Mouse (Mus musculus): ENCODE results near the gene Fars2. TPM values are rescaled to one million over a fixed set of nuclear protein-coding genes. Genes with fewer than 3 reads are reported as not detected.

Gene Fars2
- polyA plus RNA-seq, 1 experiment from 2014 or later = 33.0 TPM

- DNase-seq (no peak), ATAC-seq (ENCODE audit: low FRiP score, low TSS enrichment) (no peak)
- WGBS = 79% methylated on average over 1 of the region's 1 CpGs
- H3K27ac ChIP-seq (replicated peaks; ENCODE audit: low read depth, low read length) = no peak overlapping the region
- no peaks in the 10 kb centered on the region for H3K9me3 ChIP-seq (ENCODE audit: control insufficient read depth, low read length)
- no peak overlapping the region for H3K4me2 ChIP-seq (ENCODE audit: low read length)
- no peaks in the 10 kb centered on the region for H3K4me1 ChIP-seq (ENCODE audit: control insufficient read depth, insufficient read depth, low read length)
- no peaks in the 10 kb centered on the region for H3K36me3 ChIP-seq (ENCODE audit: control insufficient read depth, insufficient read depth, low read length)
- no peak overlapping the region for H3K4me3 ChIP-seq (replicated peaks; ENCODE audit: low read depth, low read length)
- H3K27me3 ChIP-seq (ENCODE audit: control insufficient read depth, insufficient read depth, low read length) = no peaks in the 10 kb centered on the region
- H3K9ac ChIP-seq (replicated peaks; ENCODE audit: low read length) = no peak overlapping the region
Observed at GRCm38 (mm10) chr13:36679345-36679744, 562.1 kb downstream of the Fars2 start.

DNA sequence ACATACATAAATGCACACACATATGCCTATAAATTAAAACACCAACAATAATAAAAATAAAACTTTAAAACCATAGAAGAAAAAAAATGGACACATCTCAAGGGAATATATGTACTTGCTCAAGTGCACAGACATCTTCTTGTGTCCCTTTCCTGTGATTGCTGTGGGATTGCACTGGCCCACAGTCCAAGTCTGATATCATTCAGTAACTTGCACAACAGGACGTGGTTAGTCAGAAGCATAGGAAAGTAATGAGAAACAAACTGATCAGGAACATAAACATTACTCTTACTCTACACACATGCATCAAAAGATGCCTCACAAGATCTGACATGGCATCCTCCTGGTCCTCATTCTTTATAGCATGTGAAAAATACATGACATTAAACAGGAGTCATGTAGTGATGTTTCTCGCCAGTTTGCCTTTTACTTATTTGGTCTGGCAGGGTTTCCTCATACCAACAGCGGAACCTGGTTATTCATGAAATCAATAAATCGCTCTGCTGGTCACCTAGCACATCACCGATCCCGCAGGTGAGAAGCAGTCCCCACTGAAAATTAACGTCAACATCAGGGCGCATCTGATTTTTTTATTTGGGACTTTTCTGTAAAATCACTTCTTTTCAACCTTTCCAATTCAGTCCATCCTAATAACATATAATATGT is 563.6 kb downstream of the Fars2 start:
- DNase-seq = no peak
- Histone ChIP-seq H3K27me3 (ENCODE audit: control insufficient read depth, insufficient read depth, low read length) (no peaks in the 10 kb centered on the region), H3K27ac (replicated peaks; ENCODE audit: low read depth, low read length) (no peak overlapping the region), H3K4me3 (replicated peaks; ENCODE audit: low read depth, low read length) (no peak overlapping the region), H3K36me3 (ENCODE audit: control insufficient read depth, insufficient read depth, low read length) (no peaks in the 10 kb centered on the region), H3K9me3 (ENCODE audit: control insufficient read depth, low read length) (no peaks in the 10 kb centered on the region), H3K9ac (replicated peaks; ENCODE audit: low read length) (no peak overlapping the region), H3K4me1 (ENCODE audit: control insufficient read depth, insufficient read depth, low read length) (no peaks in the 10 kb centered on the region), H3K4me2 (ENCODE audit: low read length) (no peak overlapping the region)
- no peak for ATAC-seq (ENCODE audit: low FRiP score, low TSS enrichment)
- 91% methylated on average over 8 of the region's 8 CpGs for WGBS

DNA sequence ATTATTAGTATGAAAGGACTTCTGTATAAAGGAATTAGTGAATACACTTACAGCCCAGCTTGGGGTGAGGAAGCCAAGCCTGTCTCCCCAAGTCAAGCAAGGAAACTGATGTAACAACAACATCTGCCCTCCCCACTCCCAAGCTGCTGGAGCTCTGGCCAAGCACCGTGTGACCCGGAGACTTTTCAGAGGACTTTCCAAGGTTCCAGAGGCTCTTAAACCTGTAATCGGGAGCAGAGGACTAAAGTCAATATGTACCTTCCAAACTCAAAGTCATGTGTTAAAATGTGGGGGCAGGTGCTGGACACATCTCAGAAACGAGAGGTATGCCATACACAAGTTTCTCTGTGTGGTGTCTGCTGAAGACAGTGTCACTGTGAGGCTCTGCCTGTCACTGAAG is 566.4 kb downstream of the Fars2 start:
- H3K4me2 ChIP-seq (ENCODE audit: low read length) = no peak overlapping the region
- no peak for DNase-seq
- no peaks in the 10 kb centered on the region for H3K9me3 ChIP-seq (ENCODE audit: control insufficient read depth, low read length)
- WGBS = 82% methylated on average over 4 of the region's 4 CpGs
- no peaks in the 10 kb centered on the region for H3K4me1 ChIP-seq (ENCODE audit: control insufficient read depth, insufficient read depth, low read length)
- no peaks in the 10 kb centered on the region for H3K27me3 ChIP-seq (ENCODE audit: control insufficient read depth, insufficient read depth, low read length)
- no peak for ATAC-seq (ENCODE audit: low FRiP score, low TSS enrichment)
- H3K9ac ChIP-seq (replicated peaks; ENCODE audit: low read length) = no peak overlapping the region
- no peak overlapping the region for H3K27ac ChIP-seq (replicated peaks; ENCODE audit: low read depth, low read length)
- no peaks in the 10 kb centered on the region for H3K36me3 ChIP-seq (ENCODE audit: control insufficient read depth, insufficient read depth, low read length)
- H3K4me3 ChIP-seq (replicated peaks; ENCODE audit: low read depth, low read length) = no peak overlapping the region

DNA sequence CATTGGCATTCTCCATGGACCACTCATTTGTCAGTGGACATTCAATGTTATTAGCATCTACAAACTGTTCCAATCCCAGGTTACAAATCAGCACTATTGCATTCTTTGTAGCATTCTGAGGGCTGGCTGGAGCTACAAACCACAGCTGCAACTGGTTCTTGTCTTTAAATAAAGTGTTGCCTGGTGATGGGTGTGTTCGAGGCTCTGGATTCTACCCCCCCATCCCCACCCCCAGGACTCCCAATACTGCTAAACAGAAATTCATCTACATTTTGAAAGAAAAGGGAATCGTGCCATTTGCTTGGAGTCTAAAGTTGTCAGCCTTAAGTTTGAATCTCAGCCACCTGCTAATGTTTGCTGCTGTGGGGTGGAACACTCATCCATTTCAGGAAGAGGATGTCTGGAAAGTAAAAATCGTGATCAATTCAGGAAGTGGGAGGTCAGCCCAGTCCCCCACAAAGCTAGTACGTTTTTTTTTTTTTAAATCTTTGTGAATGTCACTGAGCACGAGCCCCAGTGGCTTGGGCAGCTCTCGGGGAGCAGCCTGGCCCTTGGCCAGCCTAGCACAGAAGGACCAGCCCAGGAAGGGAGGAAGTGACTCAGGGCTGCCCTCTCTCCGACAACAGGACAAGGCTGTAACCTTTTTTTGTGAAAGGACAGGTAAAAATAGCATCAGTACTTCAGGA is 578.4 kb downstream of the Fars2 start:
- WGBS = 74% methylated on average over 7 of the region's 7 CpGs
- Histone ChIP-seq H3K4me3 (replicated peaks; ENCODE audit: low read depth, low read length) (no peak overlapping the region), H3K4me1 (ENCODE audit: control insufficient read depth, insufficient read depth, low read length) (no peaks in the 10 kb centered on the region), H3K9ac (replicated peaks; ENCODE audit: low read length) (no peak overlapping the region), H3K36me3 (ENCODE audit: control insufficient read depth, insufficient read depth, low read length) (no peaks in the 10 kb centered on the region), H3K9me3 (ENCODE audit: control insufficient read depth, low read length) (no peaks in the 10 kb centered on the region), H3K27me3 (ENCODE audit: control insufficient read depth, insufficient read depth, low read length) (no peaks in the 10 kb centered on the region), H3K4me2 (ENCODE audit: low read length) (no peak overlapping the region), H3K27ac (replicated peaks; ENCODE audit: low read depth, low read length) (no peak overlapping the region)
- no peak for ATAC-seq (ENCODE audit: low FRiP score, low TSS enrichment)
- no peak for DNase-seq

GRCm38 (mm10) chr13:36696351-36696771 is 579.1 kb downstream of the Fars2 start:
- Histone ChIP-seq H3K4me1 (ENCODE audit: control insufficient read depth, insufficient read depth, low read length) (no peaks in the 10 kb centered on the region), H3K27me3 (ENCODE audit: control insufficient read depth, insufficient read depth, low read length) (no peaks in the 10 kb centered on the region), H3K9ac (replicated peaks; ENCODE audit: low read length) (no peak overlapping the region), H3K4me3 (replicated peaks; ENCODE audit: low read depth, low read length) (no peak overlapping the region), H3K4me2 (ENCODE audit: low read length) (no peak overlapping the region), H3K36me3 (ENCODE audit: control insufficient read depth, insufficient read depth, low read length) (no peaks in the 10 kb centered on the region), H3K27ac (replicated peaks; ENCODE audit: low read depth, low read length) (no peak overlapping the region), H3K9me3 (ENCODE audit: control insufficient read depth, low read length) (no peaks in the 10 kb centered on the region)
- ATAC-seq (ENCODE audit: low FRiP score, low TSS enrichment) (no peak), DNase-seq (no peak)
- WGBS = 93% methylated on average over 8 of the region's 8 CpGs

GRCm38 (mm10) chr13:36707088-36707690 is 590.0 kb downstream of the Fars2 start:
- no peak overlapping the region for H3K27ac ChIP-seq (replicated peaks; ENCODE audit: low read depth, low read length)
- H3K36me3 ChIP-seq (ENCODE audit: control insufficient read depth, insufficient read depth, low read length) = no peaks in the 10 kb centered on the region
- no peak overlapping the region for H3K4me3 ChIP-seq (replicated peaks; ENCODE audit: low read depth, low read length)
- WGBS = 23% methylated on average over 3 of the region's 3 CpGs
- H3K4me1 ChIP-seq (ENCODE audit: control insufficient read depth, insufficient read depth, low read length) = 0 out of 2 replicates have a peak, but pooled peaks cover 5% of the 10 kb centered on the region
- no peak overlapping the region for H3K4me2 ChIP-seq (ENCODE audit: low read length)
- DNase-seq (peak; percentile 12), ATAC-seq (ENCODE audit: low FRiP score, low TSS enrichment) (no peak)
- no peaks in the 10 kb centered on the region for H3K27me3 ChIP-seq (ENCODE audit: control insufficient read depth, insufficient read depth, low read length)
- no peak overlapping the region for H3K9ac ChIP-seq (replicated peaks; ENCODE audit: low read length)
- H3K9me3 ChIP-seq (ENCODE audit: control insufficient read depth, low read length) = no peaks in the 10 kb centered on the region

DNA sequence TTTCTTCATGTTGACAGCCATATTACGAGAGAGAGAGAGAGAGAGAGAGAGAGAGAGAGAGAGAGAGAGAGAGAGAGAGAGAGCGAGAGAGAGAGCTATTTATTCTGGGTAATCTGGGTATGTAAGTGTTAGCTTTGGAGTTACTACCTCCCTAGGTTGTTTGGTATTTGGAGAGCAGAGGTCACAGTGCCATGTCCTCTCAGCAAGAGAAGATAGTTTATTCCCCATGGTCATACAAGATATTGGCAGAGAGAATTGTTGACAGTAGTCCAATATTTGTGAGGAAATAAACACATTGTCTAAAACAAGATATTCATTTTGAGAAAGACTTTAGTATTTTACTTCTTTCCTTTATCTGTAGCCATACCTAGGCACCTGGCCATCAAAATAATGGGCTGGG is 596.9 kb downstream of the Fars2 start:
- no peak overlapping the region for H3K4me3 ChIP-seq (replicated peaks; ENCODE audit: low read depth, low read length)
- 95% methylated on average over 2 of the region's 2 CpGs for WGBS

DNA sequence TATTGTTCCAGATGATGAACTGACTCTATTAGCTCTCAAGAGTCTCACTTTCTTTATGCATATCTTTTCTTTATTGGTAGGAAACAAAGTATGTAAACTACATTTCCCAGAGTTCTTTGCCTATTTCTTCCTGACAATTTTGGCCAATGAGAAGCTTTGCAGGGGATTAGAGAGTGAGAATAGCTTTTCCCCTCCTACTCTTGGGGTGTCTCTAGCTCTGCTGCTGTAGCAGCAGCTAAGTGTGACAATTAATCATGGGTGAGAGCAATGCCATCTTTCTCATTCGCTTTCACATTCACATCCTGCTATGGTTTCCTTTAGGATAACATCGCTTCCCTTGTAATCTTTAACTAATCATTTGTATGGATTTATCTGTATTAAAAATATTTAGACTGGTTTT is 599.5 kb downstream of the Fars2 start:
- peak; percentile 47 for DNase-seq

More for the DNA sequence above, 596.9 kb downstream of the Fars2 start:
- H3K27ac ChIP-seq (replicated peaks; ENCODE audit: low read depth, low read length) = no peak overlapping the region
- no peak for ATAC-seq (ENCODE audit: low FRiP score, low TSS enrichment)
- H3K4me1 ChIP-seq (ENCODE audit: control insufficient read depth, insufficient read depth, low read length) = no peaks in the 10 kb centered on the region
- no peak for DNase-seq
- H3K36me3 ChIP-seq (ENCODE audit: control insufficient read depth, insufficient read depth, low read length) = no peaks in the 10 kb centered on the region
- no peaks in the 10 kb centered on the region for H3K9me3 ChIP-seq (ENCODE audit: control insufficient read depth, low read length)
- H3K4me2 ChIP-seq (ENCODE audit: low read length) = no peak overlapping the region
- H3K9ac ChIP-seq (replicated peaks; ENCODE audit: low read length) = no peak overlapping the region
- H3K27me3 ChIP-seq (ENCODE audit: control insufficient read depth, insufficient read depth, low read length) = no peaks in the 10 kb centered on the region

More for the DNA sequence above, 599.5 kb downstream of the Fars2 start:
- H3K4me3 ChIP-seq (replicated peaks; ENCODE audit: low read depth, low read length) = no peak overlapping the region
- no peaks in the 10 kb centered on the region for H3K27me3 ChIP-seq (ENCODE audit: control insufficient read depth, insufficient read depth, low read length)
- ATAC-seq (ENCODE audit: low FRiP score, low TSS enrichment) = no peak
- no peaks in the 10 kb centered on the region for H3K9me3 ChIP-seq (ENCODE audit: control insufficient read depth, low read length)
- WGBS = 67% methylated on average over 2 of the region's 2 CpGs
- no peak overlapping the region for H3K27ac ChIP-seq (replicated peaks; ENCODE audit: low read depth, low read length)
- H3K9ac ChIP-seq (replicated peaks; ENCODE audit: low read length) = no peak overlapping the region
- H3K4me2 ChIP-seq (ENCODE audit: low read length) = no peak overlapping the region
- no peaks in the 10 kb centered on the region for H3K36me3 ChIP-seq (ENCODE audit: control insufficient read depth, insufficient read depth, low read length)
- H3K4me1 ChIP-seq (ENCODE audit: control insufficient read depth, insufficient read depth, low read length) = no peaks in the 10 kb centered on the region
